Mouse (Mus musculus) cortical plate, adult 2 months (tissue): ENCODE results near the gene Rap1gap.

Experiments
- CTCF ChIP-seq: fragments of 200-500 bp; IDR thresholded peaks from 2 replicates; pipeline ENCODE4 v1.5.1; 2011; ENCODE audit warnings: mild to moderate bottlenecking, control low read depth, low read length; ENCODE audit not compliant: insufficient read depth; ENCODE audit errors: extremely low read depth
- POLR2A ChIP-seq: fragments of 200-500 bp; IDR thresholded peaks from 2 replicates; pipeline ENCODE4 v1.6.1; 2011; ENCODE audit warnings: mild to moderate bottlenecking, low read length, control low read depth; ENCODE audit not compliant: insufficient read depth; ENCODE audit errors: extremely low read depth

- TF ChIP-seq CTCF: no peak
- TF ChIP-seq POLR2A: no peak
Measured at GRCm38 (mm10) chr4:137680721-137681120, 16.2 kb downstream of the Rap1gap start.
